Mouse (Mus musculus) neural tube, embryonic 11.5 days (tissue): ENCODE results near the gene Mmp24. TPM values are rescaled to one million over a fixed set of nuclear protein-coding genes. Genes with fewer than 3 reads are reported as not detected.

Experiments used
- polyA plus RNA-seq: library from polyadenylated mRNA; unstranded; fragments of >200 nt; fragmentation: Nextera tagmentation; extraction: Ambion mirVana; gene quantifications from 2 replicates; pipeline ENCODE4 v1.2.1, GENCODE M21; 2014

Mmp24 gene
- polyA plus RNA-seq, 1 experiment from 2014 or later = 5.7 TPM

Other genes with a start within 250 kb of the Mmp24 start
- 15.5 and 15.7 TPM in 2 replicates for gene Gss, start 182.5 kb upstream of the Mmp24 start, polyA plus RNA-seq
- gene Myh7b, start 164.1 kb upstream of the Mmp24 start, polyA plus RNA-seq = 1.5 and 1.8 TPM in 2 replicates
- 155 and 166 TPM in 2 replicates for gene Trpc4ap, start 83.0 kb upstream of the Mmp24 start, polyA plus RNA-seq
- gene Edem2, start 45.9 kb upstream of the Mmp24 start, polyA plus RNA-seq = 33.1 and 36.0 TPM in 2 replicates
- gene Gm17581, start 39.5 kb upstream of the Mmp24 start, polyA plus RNA-seq = not detected in 2 replicates
- 2.6 and 2.8 TPM in 2 replicates for gene Procr, start 24.2 kb upstream of the Mmp24 start, polyA plus RNA-seq
- 11.1 and 12.2 TPM in 2 replicates for gene BC029722, start 44.1 kb downstream of the Mmp24 start, polyA plus RNA-seq
- 199 TPM in 2 replicates for gene Eif6, start 51.6 kb downstream of the Mmp24 start, polyA plus RNA-seq
- 0.15 and 0.27 TPM in 2 replicates for gene Fam83c, start 59.5 kb downstream of the Mmp24 start, polyA plus RNA-seq
- gene Uqcc1, start 155.0 kb downstream of the Mmp24 start, polyA plus RNA-seq = 84.7 and 88.6 TPM in 2 replicates
- gene Gm15557, start 165.4 kb downstream of the Mmp24 start, polyA plus RNA-seq = not detected in 2 replicates
- 1.1 and 1.7 TPM in 2 replicates for gene Gdf5, start 170.0 kb downstream of the Mmp24 start, polyA plus RNA-seq
- gene Cep250, start 181.1 kb downstream of the Mmp24 start, polyA plus RNA-seq = 13.7 and 16.8 TPM in 2 replicates
- gene 6430550D23Rik, start 232.6 kb downstream of the Mmp24 start, polyA plus RNA-seq = 0.86 and 2.2 TPM in 2 replicates
- gene Ergic3, start 232.7 kb downstream of the Mmp24 start, polyA plus RNA-seq = 224 and 226 TPM in 2 replicates